Mouse (Mus musculus) olfactory bulb, adult 2 months (tissue): Measurements from ENCODE around the gene Lmod3.

Source experiments
- CTCF ChIP-seq: fragments of 200-500 bp; IDR thresholded peaks from 2 replicates; pipeline ENCODE4 v1.5.1; 2012; ENCODE audit warnings: low read depth, mild to moderate bottlenecking, low read length, moderate library complexity; ENCODE audit not compliant: insufficient read depth
- POLR2A ChIP-seq: fragments of 200-500 bp; IDR thresholded peaks from 2 replicates; pipeline ENCODE4 v1.6.1; 2012; ENCODE audit warnings: mild to moderate bottlenecking, low read depth, low read length, moderate library complexity; ENCODE audit not compliant: insufficient read depth

DNA sequence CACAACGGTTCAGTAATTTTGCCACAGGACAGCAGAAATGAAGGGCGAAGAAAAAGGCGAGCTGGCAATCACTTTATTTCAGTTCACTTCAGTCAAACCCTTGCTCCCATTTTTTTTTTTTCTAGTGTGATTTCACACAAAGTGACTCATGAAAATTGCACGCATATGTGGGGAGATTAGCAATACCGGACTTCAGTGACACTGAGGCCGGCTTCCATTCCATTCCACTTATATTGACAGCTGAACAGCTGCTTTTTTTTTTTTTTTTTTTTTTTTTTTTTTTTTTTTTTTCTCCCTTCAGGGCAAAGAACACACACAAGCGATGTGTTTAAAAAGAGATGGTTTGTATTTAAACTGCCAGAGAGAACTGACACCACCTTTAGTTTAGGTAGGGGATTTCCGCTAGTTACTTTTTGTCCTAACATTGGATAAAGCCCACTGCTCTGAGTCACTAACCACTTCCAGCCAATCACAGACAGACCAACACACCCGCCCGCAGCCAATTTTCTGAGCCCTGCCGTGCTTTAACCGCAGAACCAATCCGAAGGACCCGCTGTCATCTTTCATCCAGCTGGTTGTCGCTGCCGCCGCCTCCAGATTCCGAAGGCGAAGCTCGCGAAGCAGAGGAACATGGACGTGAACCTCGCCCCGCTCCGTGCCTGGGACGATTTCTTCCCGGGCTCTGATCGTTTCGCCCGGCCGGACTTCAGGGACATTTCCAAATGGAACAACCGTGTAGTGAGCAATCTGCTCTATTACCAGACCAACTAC, 42.2 kb downstream of the Lmod3 start, which contains the start of gene Arl6ip5:
- no peak for TF ChIP-seq CTCF
- peak; percentile 38; the same call in 1 of the 2 replicates for TF ChIP-seq POLR2A
